Mouse (Mus musculus) CH12.LX (cell line): ENCODE results near the gene Sos2.

Experiments used
- EP300 ChIP-seq: IDR thresholded peaks from 2 replicates; pipeline ENCODE4 v1.6.1; 2011; ENCODE audit warnings: low read length, improper control_type of control experiment
- GABPA ChIP-seq: IDR thresholded peaks from 2 replicates; pipeline ENCODE4 v1.6.1; 2012; ENCODE audit warnings: low read depth, low read length, improper control_type of control experiment, inconsistent platforms; ENCODE audit not compliant: insufficient replicate concordance

DNA sequence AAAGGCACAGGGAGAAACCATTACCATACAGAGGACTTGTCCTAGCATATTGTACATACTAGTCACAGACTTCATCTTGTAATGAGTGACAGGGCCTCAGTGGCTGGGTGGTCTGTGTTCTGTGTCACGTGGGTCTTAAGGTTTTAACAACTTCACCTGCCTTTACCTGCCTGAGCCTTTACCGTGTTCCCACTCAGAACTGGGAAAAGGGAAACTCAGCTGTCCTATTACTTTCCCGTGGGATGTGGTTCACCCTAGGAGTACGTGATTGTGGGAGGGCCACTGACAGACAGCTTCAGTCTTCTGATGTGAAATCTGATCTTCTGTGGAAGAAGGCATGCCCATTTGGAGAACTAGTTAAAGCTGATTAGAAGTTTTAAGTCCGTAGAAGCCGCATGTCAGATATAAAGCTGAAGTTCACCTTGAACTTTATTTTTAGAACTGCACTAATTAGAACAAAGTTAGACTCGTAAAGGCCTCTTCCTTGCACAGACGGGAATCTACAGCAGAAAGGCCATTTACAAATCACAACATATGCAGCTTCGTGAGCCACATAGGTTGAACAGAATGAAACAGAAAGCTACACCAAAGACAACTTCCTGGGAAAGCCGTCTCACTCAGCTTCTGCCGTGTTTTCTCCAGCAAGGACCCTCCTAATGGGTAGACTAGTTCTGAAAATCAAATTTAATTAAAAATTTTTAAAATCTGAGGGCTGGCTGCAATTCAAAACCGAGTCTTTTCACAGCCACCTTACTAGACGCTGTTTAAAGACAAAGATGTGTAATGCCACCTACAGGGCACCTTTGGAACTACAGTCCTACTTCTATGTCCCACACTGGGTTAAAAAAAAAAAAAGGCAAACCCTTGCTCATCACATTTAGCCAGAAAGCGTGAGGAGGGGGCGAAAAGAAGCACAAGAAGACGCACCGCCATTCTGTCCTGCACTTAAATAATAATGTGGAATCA lies 107.5 kb downstream of the Sos2 start:
- no peak for TF ChIP-seq GABPA
- TF ChIP-seq EP300: no peak
